Mouse (Mus musculus): ENCODE results near the gene Olfr691. TPM values are rescaled to one million over a fixed set of nuclear protein-coding genes. Genes with fewer than 3 reads are reported as not detected.
"Not testable (repeated sequence)": the region's sequence is repeated elsewhere in the genome, so short reads cannot be mapped to it uniquely, and the experiment has no call there.

Olfr691 gene
- not detected in 2 replicates for polyA plus RNA-seq (2012; rRNA removed)

- DNase-seq (ENCODE audit: low read depth, low spot score): no peak
- WGBS: 43% methylated on average over 1 of the region's 1 CpGs
Observed at GRCm38 (mm10) chr7:105342170-105342569, at the start of gene Olfr691. Gene Olfr691 (minus strand): TSS chr7:105342270.

GRCm38 (mm10) chr7:105390236-105390635 lies 48.2 kb upstream of the Olfr691 start:
- DNase-seq (ENCODE audit: low read depth, low spot score): no peak
- WGBS: 78% methylated on average over 2 of the region's 2 CpGs

- DNase-seq (ENCODE audit: low read depth, low spot score): no peak
- WGBS: 88% methylated on average over 2 of the region's 2 CpGs
Observed at GRCm38 (mm10) chr7:105387696-105388095, 45.6 kb upstream of the Olfr691 start.

GRCm38 (mm10) chr7:105380329-105380728 lies 38.3 kb upstream of the Olfr691 start:
- DNase-seq (ENCODE audit: low read depth, low spot score): no peak
- 89% methylated on average over 3 of the region's 3 CpGs for WGBS

- 100% methylated on average over 1 of the region's 1 CpGs for WGBS
- no peak for DNase-seq (ENCODE audit: low read depth, low spot score)
Observed at GRCm38 (mm10) chr7:105374866-105375265, 32.8 kb upstream of the Olfr691 start, which contains the start of gene Gm5901. Gene Gm5901 (plus strand): TSS chr7:105375038.

- DNase-seq (ENCODE audit: low read depth, low spot score): no peak
- 96% methylated on average over 3 of the region's 3 CpGs for WGBS
Observed at GRCm38 (mm10) chr7:105373976-105374375, 31.9 kb upstream of the Olfr691 start.

- 67% methylated on average over 4 of the region's 4 CpGs for WGBS
- no peak for DNase-seq (ENCODE audit: low read depth, low spot score)
Observed at GRCm38 (mm10) chr7:105373509-105373908, 31.4 kb upstream of the Olfr691 start.

- no peak for DNase-seq (ENCODE audit: low read depth, low spot score)
Observed at GRCm38 (mm10) chr7:105372912-105373311, 30.8 kb upstream of the Olfr691 start.

GRCm38 (mm10) chr7:105368521-105368920 lies 26.5 kb upstream of the Olfr691 start:
- WGBS: 86% methylated on average over 4 of the region's 4 CpGs
- DNase-seq (ENCODE audit: low read depth, low spot score): no peak

More at GRCm38 (mm10) chr7:105372912-105373311, 30.8 kb upstream of the Olfr691 start:
- 67% methylated on average over 1 of the region's 1 CpGs for WGBS

GRCm38 (mm10) chr7:105367930-105368329 lies 25.9 kb upstream of the Olfr691 start, which contains the start of gene Olfr692:
Gene Olfr692 (plus strand): TSS chr7:105368230.
- no peak for DNase-seq (ENCODE audit: low read depth, low spot score)
- 100% methylated on average over 1 of the region's 1 CpGs for WGBS

GRCm38 (mm10) chr7:105367268-105367667 lies 25.2 kb upstream of the Olfr691 start:
- WGBS: 85% methylated on average over 5 of the region's 5 CpGs

GRCm38 (mm10) chr7:105361713-105362112 lies 19.6 kb upstream of the Olfr691 start:
- DNase-seq (ENCODE audit: low read depth, low spot score): no peak
- 68% methylated on average over 2 of the region's 2 CpGs for WGBS

More at GRCm38 (mm10) chr7:105367268-105367667, 25.2 kb upstream of the Olfr691 start:
- no peak for DNase-seq (ENCODE audit: low read depth, low spot score)

- 98% methylated on average over 1 of the region's 2 CpGs for WGBS
- not testable (repeated sequence) for DNase-seq (ENCODE audit: low read depth, low spot score)
Observed at GRCm38 (mm10) chr7:105356487-105356886, 14.4 kb upstream of the Olfr691 start.

- WGBS: no CpG with 5 or more reads among the region's 5 CpGs
- not testable (repeated sequence) for DNase-seq (ENCODE audit: low read depth, low spot score)
Observed at GRCm38 (mm10) chr7:105356064-105356463, 14.0 kb upstream of the Olfr691 start.

- 71% methylated on average over 2 of the region's 2 CpGs for WGBS
- no peak for DNase-seq (ENCODE audit: low read depth, low spot score)
Observed at GRCm38 (mm10) chr7:105342752-105343151, 682 bp upstream of the Olfr691 start.

- DNase-seq (ENCODE audit: low read depth, low spot score): no peak
- 87% methylated on average over 1 of the region's 1 CpGs for WGBS
Observed at GRCm38 (mm10) chr7:105334004-105334403, 8.1 kb downstream of the Olfr691 start, which contains the start of gene Olfr690. Gene Olfr690 (minus strand): TSS chr7:105334104.

GRCm38 (mm10) chr7:105325302-105325701 lies 16.8 kb downstream of the Olfr691 start:
- no peak for DNase-seq (ENCODE audit: low read depth, low spot score)
- 68% methylated on average over 2 of the region's 2 CpGs for WGBS

GRCm38 (mm10) chr7:105310865-105311264 lies 31.2 kb downstream of the Olfr691 start, which contains the start of gene Olfr689:
Gene Olfr689 (plus strand): TSS chr7:105311165.
- 81% methylated on average over 1 of the region's 1 CpGs for WGBS
- DNase-seq (ENCODE audit: low read depth, low spot score): no peak

GRCm38 (mm10) chr7:105290051-105290450 lies 52.0 kb downstream of the Olfr691 start:
- no peak for DNase-seq (ENCODE audit: low read depth, low spot score)

GRCm38 (mm10) chr7:105287795-105288194 lies 54.3 kb downstream of the Olfr691 start, which contains the start of gene Olfr688:
Gene Olfr688 (plus strand): TSS chr7:105288095.
- DNase-seq (ENCODE audit: low read depth, low spot score): no peak
- WGBS: 74% methylated on average over 6 of the region's 6 CpGs

Measured in large intestine, adult 2 months (tissue).